ENCODE assay signal across 8 mouse cellular contexts in the genomic region with DNA sequence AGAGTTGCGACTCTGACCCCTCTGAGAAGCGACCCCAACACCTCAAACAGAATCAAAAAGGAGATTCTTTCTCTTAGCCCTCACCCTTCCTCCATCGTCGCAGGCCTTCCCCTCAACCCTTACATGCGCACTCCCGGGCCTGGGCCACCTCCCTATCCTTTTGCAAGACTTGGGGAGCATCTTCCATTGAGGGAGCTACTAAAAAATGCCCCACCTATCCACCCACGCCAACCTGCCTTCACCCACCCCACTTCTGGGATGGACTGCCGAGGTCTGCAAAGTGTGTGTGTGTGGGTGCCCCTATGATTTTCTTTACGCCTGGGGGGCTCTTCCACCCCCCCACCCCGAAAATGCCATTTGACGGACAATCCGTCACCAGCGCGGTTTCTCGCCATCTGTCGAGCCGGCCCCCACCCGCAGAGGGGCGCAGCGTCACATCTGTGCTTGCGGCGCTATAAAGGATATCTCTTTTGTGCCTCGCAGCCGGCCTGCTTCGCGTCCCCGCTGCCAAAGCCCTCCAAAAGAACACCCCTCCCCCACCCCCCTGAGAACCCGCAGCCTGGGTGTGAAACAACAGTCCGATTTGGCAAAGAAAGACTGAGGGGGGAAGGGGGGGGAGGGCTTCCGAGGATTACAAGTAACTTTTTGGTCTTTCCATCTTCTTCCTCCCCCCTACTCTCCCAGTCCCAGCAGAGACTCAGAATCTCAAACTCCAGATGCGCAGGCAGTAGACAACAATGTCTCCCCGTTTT. TPM values are rescaled to one million over a fixed set of nuclear protein-coding genes. Genes with fewer than 3 reads are reported as not detected.
DNase-seq lines count a peak whose midpoint lies in the region; ATAC-seq and TF ChIP-seq lines count a peak whose summit lies in the region.

No protein-coding gene starts in this region.

- peak overlapping the region; percentile 17; the same call in 1 of the 2 replicates for H3K4me3 ChIP-seq in lung, embryonic 14.5 days (ENCODE audit: low read depth, low read length)
- H3K4me3 ChIP-seq in forebrain, embryonic 11.5 days (ENCODE audit: low read depth, low read length): peak overlapping the region; percentile 45
- peak overlapping the region; percentile 18; the same call in 1 of the 2 replicates for H3K4me3 ChIP-seq in limb, embryonic 14.5 days (replicated peaks; ENCODE audit: low read length)
- H3K4me3 ChIP-seq in stomach, embryonic 15.5 days (replicated peaks): peak overlapping the region; percentile 28

- H3K27me3 ChIP-seq in lung, embryonic 14.5 days (ENCODE audit: insufficient read depth, low read length): peaks cover 33% of the 10 kb centered on the region
- H3K27me3 ChIP-seq in forebrain, embryonic 11.5 days (ENCODE audit: control insufficient read depth, insufficient read depth, low read length): 0 out of 2 replicates have a peak, but pooled peaks cover 2% of the 10 kb centered on the region
- peaks cover 39% of the 10 kb centered on the region for H3K27me3 ChIP-seq in limb, embryonic 14.5 days (ENCODE audit: control insufficient read depth, insufficient read depth, low read length)
- peaks cover 39% of the 10 kb centered on the region for H3K27me3 ChIP-seq in stomach, embryonic 15.5 days (replicated peaks)

- whole genome bisulfite sequencing in lung, embryonic 14.5 days: under 1% methylated on average over 32 of the region's 32 CpGs
- WGBS in forebrain, embryonic 11.5 days: under 1% methylated on average over 32 of the region's 32 CpGs
- under 1% methylated on average over 32 of the region's 32 CpGs for WGBS in limb, embryonic 14.5 days
- WGBS in stomach, embryonic 15.5 days: 2% methylated on average over 32 of the region's 32 CpGs

- H3K36me3 ChIP-seq in lung, embryonic 14.5 days (ENCODE audit: insufficient read depth): no peaks in the 10 kb centered on the region
- H3K36me3 ChIP-seq in forebrain, embryonic 11.5 days (ENCODE audit: control insufficient read depth, insufficient read depth, low read length): no peaks in the 10 kb centered on the region
- no peaks in the 10 kb centered on the region for H3K36me3 ChIP-seq in limb, embryonic 14.5 days (ENCODE audit: control insufficient read depth, insufficient read depth, low read length)
- no peaks in the 10 kb centered on the region for H3K36me3 ChIP-seq in stomach, embryonic 15.5 days

- TF ChIP-seq POLR2A in limb, embryonic 14.5 days (IDR thresholded peaks at IDR 0.05; ENCODE audit: borderline replicate concordance, extremely low read depth, insufficient read depth, insufficient read length): no peak

- no peak overlapping the region for H3K9ac ChIP-seq in lung, embryonic 14.5 days
- H3K9ac ChIP-seq in forebrain, embryonic 11.5 days (ENCODE audit: low read length): peak overlapping the region; percentile 69
- no peak overlapping the region for H3K9ac ChIP-seq in limb, embryonic 14.5 days (ENCODE audit: low read depth, low read length, severe bottlenecking)
- no peak overlapping the region for H3K9ac ChIP-seq in stomach, embryonic 15.5 days

- no peak overlapping the region for H3K27ac ChIP-seq in lung, embryonic 14.5 days (ENCODE audit: low read depth)
- peak overlapping the region; percentile 93 for H3K27ac ChIP-seq in forebrain, embryonic 11.5 days (ENCODE audit: low read depth, low read length)
- H3K27ac ChIP-seq in limb, embryonic 14.5 days (replicated peaks; ENCODE audit: low read depth, low read length): no peak overlapping the region
- no peak overlapping the region for H3K27ac ChIP-seq in stomach, embryonic 15.5 days

- no peaks in the 10 kb centered on the region for H3K9me3 ChIP-seq in lung, embryonic 14.5 days (ENCODE audit: low read depth, low read length)
- H3K9me3 ChIP-seq in forebrain, embryonic 11.5 days (ENCODE audit: control insufficient read depth, low read length): no peaks in the 10 kb centered on the region
- peaks cover 5% of the 10 kb centered on the region; the same call in 1 of the 2 replicates for H3K9me3 ChIP-seq in limb, embryonic 14.5 days (ENCODE audit: control insufficient read depth, low read length)
- no peaks in the 10 kb centered on the region for H3K9me3 ChIP-seq in stomach, embryonic 15.5 days

- ATAC-seq in lung, embryonic 14.5 days (ENCODE audit: insufficient read depth): no peak
- ATAC-seq in forebrain, embryonic 11.5 days (replicated peaks; ENCODE audit: low FRiP score): peak; percentile 75
- no peak for ATAC-seq in limb, embryonic 14.5 days (ENCODE audit: low FRiP score, low read depth)
- ATAC-seq in stomach, embryonic 15.5 days (ENCODE audit: insufficient read depth, low FRiP score, low read depth): no peak
- no peak for ATAC-seq in granulocyte monocyte progenitor cell, adult 5-6 weeks (replicated peaks; ENCODE audit: poor library complexity, severe bottlenecking)

- TF ChIP-seq CTCF in lung, embryonic 14.5 days (IDR thresholded peaks at IDR 0.05; ENCODE audit: low read depth): no peak

- H3K4me2 ChIP-seq in lung, embryonic 14.5 days: peak overlapping the region; percentile 38; the same call in 1 of the 2 replicates
- peak overlapping the region; percentile 81 for H3K4me2 ChIP-seq in forebrain, embryonic 11.5 days (ENCODE audit: low read depth, low read length, severe bottlenecking)
- H3K4me2 ChIP-seq in limb, embryonic 14.5 days (replicated peaks; ENCODE audit: low read depth, low read length, severe bottlenecking): 0 out of 2 replicates have a peak overlapping the region, but pooled peaks have one; percentile 23
- H3K4me2 ChIP-seq in stomach, embryonic 15.5 days: peak overlapping the region; percentile 45

- no peaks in the 10 kb centered on the region for H3K4me1 ChIP-seq in lung, embryonic 14.5 days (ENCODE audit: insufficient read depth)
- peaks cover 8% of the 10 kb centered on the region; the same call in 1 of the 2 replicates for H3K4me1 ChIP-seq in forebrain, embryonic 11.5 days (replicated peaks; ENCODE audit: control insufficient read depth, insufficient read depth, low read length)
- H3K4me1 ChIP-seq in limb, embryonic 14.5 days (ENCODE audit: control insufficient read depth, insufficient read depth, low read length): no peaks in the 10 kb centered on the region
- no peaks in the 10 kb centered on the region; the same call in 1 of the 2 replicates for H3K4me1 ChIP-seq in stomach, embryonic 15.5 days

- no peak for DNase-seq in lung, embryonic 14.5 days
- DNase-seq in lung, postnatal 36 days: no peak
- peak; percentile 91 for DNase-seq in forebrain, embryonic 11.5 days (ENCODE audit: low spot score)
- no peak for DNase-seq in limb, embryonic 14.5 days (ENCODE audit: low spot score)
- no peak for DNase-seq in lung, postnatal 14 days
- DNase-seq in kidney, postnatal 25 days: no peak

RNA-seq across cellular contexts. Expression of gene Srrm4, which starts 0.6 kb away (rescaled TPM):
- polyA plus RNA-seq in lung, embryonic 14.5 days (2014; fragmentation: Nextera tagmentation; extraction: Ambion mirVana): 0.18 and 0.39 TPM in 2 replicates
- polyA plus RNA-seq in forebrain, embryonic 11.5 days (2014; fragmentation: Nextera tagmentation; extraction: Ambion mirVana): 19.2 and 19.5 TPM in 2 replicates
- 0.32 and 0.44 TPM in 2 replicates for polyA plus RNA-seq in limb, embryonic 14.5 days (2012; rRNA removed)
- 0.10 and 0.80 TPM in 2 replicates for polyA plus RNA-seq in limb, embryonic 14.5 days (2014; fragmentation: Nextera tagmentation; extraction: Ambion mirVana)
- 1.3 and 1.4 TPM in 2 replicates for polyA plus RNA-seq in stomach, embryonic 15.5 days (2015; fragmentation: Nextera tagmentation; extraction: Ambion mirVana)
- not detected in 2 replicates for total RNA-seq in granulocyte monocyte progenitor cell, adult 5-6 weeks (2014; fragmentation: Nextera tagmentation)
- not detected in 2 replicates for total RNA-seq in granulocyte monocyte progenitor cell, adult 5-6 weeks (2017)

Comparison
In these comparisons a context has a peak if more than half of its experiments do, and no peak if none do; other contexts are left out.
1. H3K4me2 ChIP-seq: peak in every context shown above with its lines; median percentile 81 in forebrain, embryonic 11.5 days; 45 in stomach, embryonic 15.5 days; 38 in lung, embryonic 14.5 days; 23 in limb, embryonic 14.5 days.